Mouse (Mus musculus) hindbrain, embryonic 11.5 days (tissue): ENCODE measurements around the gene Ercc6. TPM values are rescaled to one million over a fixed set of nuclear protein-coding genes. Genes with fewer than 3 reads are reported as not detected.

Experiments
- ATAC-seq: fragments of 200-750 bp; cut with Nextera tagmentation; 2 replicates; pipeline ENCODE4 v1.8.0; 2017; ENCODE audit warnings: mild to moderate bottlenecking, moderate TSS enrichment, moderate library complexity; ENCODE audit not compliant: low FRiP score
- DNase-seq: peaks from one replicate; pipeline ENCODE4 v3.0.0-alpha.2; 2015; ENCODE audit warnings: low spot score
- H3K27ac ChIP-seq: fragments of 300-500 bp; sonication (generic); 2 replicates; pipeline ENCODE4 v1.5.1; 2014; ENCODE audit warnings: mild to moderate bottlenecking, low read depth, low read length
- H3K27me3 ChIP-seq: fragments of 300-500 bp; sonication (generic); 2 replicates; pipeline ENCODE4 v1.6.1; 2014; ENCODE audit warnings: mild to moderate bottlenecking, low read length, moderate library complexity, mixed read lengths; ENCODE audit not compliant: control insufficient read depth, insufficient read depth
- H3K36me3 ChIP-seq: fragments of 300-500 bp; sonication (generic); 2 replicates; pipeline ENCODE4 v1.6.1; 2014; ENCODE audit warnings: mild to moderate bottlenecking, low read length, moderate library complexity, mixed read lengths; ENCODE audit not compliant: control insufficient read depth, insufficient read depth
- H3K4me1 ChIP-seq: fragments of 300-500 bp; sonication (generic); replicated peaks from 2 replicates; pipeline ENCODE4 v1.6.1; 2014; ENCODE audit warnings: low read length, mixed read lengths; ENCODE audit not compliant: control insufficient read depth, insufficient read depth
- H3K4me2 ChIP-seq: fragments of 300-500 bp; sonication (generic); replicated peaks from 2 replicates; pipeline ENCODE4 v1.6.1; 2014; ENCODE audit warnings: mild to moderate bottlenecking, low read depth, low read length
- H3K4me3 ChIP-seq: fragments of 300-500 bp; sonication (generic); 2 replicates; pipeline ENCODE4 v1.5.1; 2014; ENCODE audit warnings: low read depth, low read length
- H3K9ac ChIP-seq: fragments of 300-500 bp; sonication (generic); 2 replicates; pipeline ENCODE4 v1.6.1; 2014; ENCODE audit warnings: low read depth, low read length
- H3K9me3 ChIP-seq: fragments of 300-500 bp; sonication (generic); 2 replicates; pipeline ENCODE4 v1.6.1; 2016; ENCODE audit warnings: low read length; ENCODE audit not compliant: control insufficient read depth
- WGBS: fragments of 180-500 bp; shearing (Covaris S2); extraction: QIAGEN DNeasy Blood & Tissue Kit; methylation state at CpG from one replicate; pipeline ENCODE4 v1.1.7; 2014; 5-methylcytosine and 5-hydroxymethylcytosine counted together
- polyA plus RNA-seq: library from polyadenylated mRNA; unstranded; fragments of >200 nt; fragmentation: Nextera tagmentation; extraction: Ambion mirVana; gene quantifications from 2 replicates; pipeline ENCODE4 v1.2.1, GENCODE M21; 2014

Ercc6 gene
- polyA plus RNA-seq, result 24.4 and 32.4 TPM in 2 replicates

DNA sequence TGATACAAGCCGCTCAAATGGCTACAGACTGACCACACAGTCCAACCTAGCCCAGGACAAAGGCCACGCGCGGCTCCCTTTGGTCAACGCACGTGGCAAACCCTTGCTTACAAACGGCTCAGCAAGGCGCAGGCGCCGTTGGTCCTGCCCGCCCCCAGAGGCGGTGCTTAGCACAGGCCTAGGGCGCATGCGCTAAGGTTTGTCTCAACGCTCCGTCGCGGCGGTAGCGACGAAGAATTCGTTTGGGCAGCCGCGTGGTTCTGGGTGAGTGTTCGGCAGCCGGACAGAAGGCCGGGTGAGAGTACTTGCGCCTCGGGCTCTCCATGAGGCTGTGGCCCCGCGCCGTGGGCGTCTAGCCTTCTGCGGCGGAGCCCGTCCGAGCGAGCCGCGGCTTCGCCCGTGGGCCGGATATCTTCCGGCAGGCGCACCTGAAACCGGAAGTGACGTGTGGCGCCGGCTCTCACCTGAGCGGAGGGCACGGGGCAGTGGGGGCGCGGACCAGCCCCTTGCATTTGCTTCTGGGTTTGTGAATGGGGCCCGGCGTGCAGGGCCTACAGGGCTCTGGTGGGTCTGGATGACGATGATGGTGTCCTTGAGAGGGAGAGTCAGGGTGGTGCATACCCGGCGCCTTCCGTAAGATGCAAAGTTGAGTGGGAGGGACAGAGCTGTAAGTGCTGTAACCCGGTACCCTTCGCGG lies at the start of gene Ercc6:
Gene Ercc6, plus strand, starts transcription at position 186 of the 697 bp plus-strand sequence.
- under 1% methylated on average over 62 of the region's 62 CpGs for WGBS
- peak; percentile 97 for ATAC-seq
- H3K27ac ChIP-seq, result peak within 1 kb of the TSS; percentile 31; the same call in 1 of the 2 replicates

DNA sequence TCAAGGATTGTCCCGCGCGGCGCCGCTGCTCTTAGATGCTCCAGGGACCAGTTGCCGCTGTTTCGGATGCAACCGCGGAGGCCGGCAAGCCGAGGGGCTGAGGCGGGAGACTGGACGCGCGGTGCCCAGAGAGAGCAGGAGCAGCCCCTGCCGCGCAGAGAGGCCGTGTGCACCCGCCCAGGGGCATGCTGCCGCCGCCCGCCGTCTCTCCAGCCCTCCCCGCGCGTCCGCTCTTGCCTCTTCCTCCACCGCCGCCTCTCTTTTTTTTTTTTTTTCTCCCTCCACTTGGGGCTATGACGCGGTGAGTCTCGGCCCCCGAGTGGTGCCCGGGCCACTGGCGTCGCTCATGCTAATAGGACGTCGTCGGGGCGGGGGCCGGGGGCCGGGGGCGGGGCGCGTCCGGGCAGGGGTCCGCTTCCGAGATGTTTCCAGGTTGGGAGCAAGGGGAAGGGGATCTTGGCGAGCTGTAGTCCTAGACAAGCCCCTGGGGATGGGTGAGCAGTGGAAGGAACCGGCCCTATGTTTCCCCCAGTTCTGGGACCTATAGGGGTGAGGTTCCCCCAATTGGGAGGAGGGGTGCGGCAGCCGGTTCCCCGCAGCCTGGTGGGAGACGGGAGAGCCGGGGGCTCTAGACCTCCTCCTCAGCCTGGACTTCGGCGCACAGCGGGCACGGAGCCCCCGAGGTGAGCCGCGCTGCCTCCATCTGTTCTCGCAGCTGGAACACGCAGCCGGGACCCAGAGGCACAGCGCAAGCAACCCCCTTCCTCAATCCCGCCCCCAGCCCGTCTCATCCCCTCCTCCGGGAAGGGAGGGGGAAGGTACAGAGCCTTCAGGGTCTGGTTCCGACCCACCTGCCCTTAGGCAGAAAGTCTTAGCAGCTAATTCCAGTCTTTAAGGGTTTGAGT lies 48.5 kb upstream of the Ercc6 start, which contains the start of gene Slc18a3:
Gene Slc18a3, minus strand, starts transcription at position 250 of the 905 bp plus-strand sequence.
- WGBS, result under 1% methylated on average over 49 of the region's 70 CpGs
- Histone ChIP-seq H3K27me3 (peaks cover 70% of the 10 kb centered on the region), H3K4me2 (peak within 1 kb of the TSS; percentile 66), H3K27ac (0 out of 2 replicates have a peak within 1 kb of the TSS, but pooled peaks have one; percentile 24), H3K9ac (peak within 1 kb of the TSS; percentile 19; the same call in 1 of the 2 replicates), H3K36me3 (no peaks in the 10 kb centered on the region), H3K4me3 (peak within 1 kb of the TSS; percentile 36), H3K9me3 (no peaks in the 10 kb centered on the region), H3K4me1 (0 out of 2 replicates have a peak, but pooled peaks cover 6% of the 10 kb centered on the region)
- 0 out of 2 replicates have a peak, but pooled peaks have one; percentile 31 for ATAC-seq
- DNase-seq, result peak; percentile 39

More for the DNA sequence above, at the start of gene Ercc6:
- Histone ChIP-seq H3K36me3 (peaks cover 3% of the 10 kb centered on the region; the same call in 1 of the 2 replicates), H3K27me3 (no peaks in the 10 kb centered on the region), H3K9me3 (no peaks in the 10 kb centered on the region), H3K4me1 (no peaks in the 10 kb centered on the region; the same call in 1 of the 2 replicates), H3K4me2 (peak within 1 kb of the TSS; percentile 82), H3K9ac (peak within 1 kb of the TSS; percentile 51), H3K4me3 (peak within 1 kb of the TSS; percentile 69)
- DNase-seq, result peak; percentile 98

DNA sequence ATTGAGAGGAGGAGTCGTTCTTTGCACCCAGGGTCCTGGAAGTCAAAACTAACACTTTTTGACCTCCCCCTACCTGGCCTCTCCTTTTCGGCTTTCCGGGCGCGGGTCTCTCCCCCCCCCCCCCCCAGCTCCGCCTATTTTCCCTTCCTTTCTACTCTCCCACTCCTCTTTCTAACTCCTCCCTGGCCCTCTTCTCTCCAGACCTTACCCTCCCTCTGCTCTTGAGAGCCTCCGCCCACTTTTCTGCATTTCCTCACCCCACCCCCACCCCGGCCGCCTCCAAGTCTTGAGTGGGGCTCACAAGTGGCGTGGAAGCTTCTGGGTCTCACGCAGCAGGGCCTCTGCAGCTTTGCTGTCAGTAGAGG lies 47.8 kb upstream of the Ercc6 start:
- Histone ChIP-seq H3K27me3 (peaks cover 64% of the 10 kb centered on the region), H3K36me3 (no peaks in the 10 kb centered on the region), H3K4me1 (0 out of 2 replicates have a peak, but pooled peaks cover 6% of the 10 kb centered on the region), H3K4me2 (peak overlapping the region; percentile 66), H3K27ac (0 out of 2 replicates have a peak overlapping the region, but pooled peaks have one; percentile 24), H3K9ac (no peak overlapping the region), H3K4me3 (peak overlapping the region; percentile 36), H3K9me3 (no peaks in the 10 kb centered on the region)
- DNase-seq (no peak), ATAC-seq (no peak)
- WGBS, result 2% methylated on average over 8 of the region's 11 CpGs

DNA sequence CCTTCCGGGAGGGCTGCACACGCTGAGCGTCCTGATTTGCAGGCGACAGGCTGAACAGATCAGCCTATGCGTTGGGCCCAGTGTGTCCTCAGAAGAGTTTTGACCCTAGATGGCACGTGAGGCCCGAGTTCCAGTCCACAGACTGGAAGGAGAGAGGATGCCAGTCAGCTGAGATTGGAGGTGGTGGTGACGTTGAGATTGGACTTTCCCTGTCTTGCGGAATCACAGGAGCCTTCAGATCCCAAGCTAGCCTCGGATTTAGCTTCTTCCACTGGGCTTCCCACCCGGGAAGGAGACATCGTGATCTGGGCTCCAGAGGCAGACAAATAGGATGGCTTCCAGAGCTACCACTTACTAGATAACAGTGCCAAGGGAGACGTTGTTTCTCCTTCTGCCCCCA lies 47.4 kb upstream of the Ercc6 start, which contains the start of gene Chat:
Gene Chat, minus strand, starts transcription at position 101 of the 400 bp plus-strand sequence.
- peak within 1 kb of the TSS; percentile 66 for H3K4me2 ChIP-seq
- H3K9ac ChIP-seq, result peak within 1 kb of the TSS; percentile 19; the same call in 1 of the 2 replicates
- H3K27ac ChIP-seq, result 0 out of 2 replicates have a peak within 1 kb of the TSS, but pooled peaks have one; percentile 24
- H3K4me3 ChIP-seq, result peak within 1 kb of the TSS; percentile 36
- peak; percentile 17 for DNase-seq
- ATAC-seq, result no peak
- 13% methylated on average over 13 of the region's 13 CpGs for WGBS
- H3K4me1 ChIP-seq, result 0 out of 2 replicates have a peak, but pooled peaks cover 6% of the 10 kb centered on the region
- H3K27me3 ChIP-seq, result peaks cover 60% of the 10 kb centered on the region
- no peaks in the 10 kb centered on the region for H3K9me3 ChIP-seq
- H3K36me3 ChIP-seq, result no peaks in the 10 kb centered on the region

DNA sequence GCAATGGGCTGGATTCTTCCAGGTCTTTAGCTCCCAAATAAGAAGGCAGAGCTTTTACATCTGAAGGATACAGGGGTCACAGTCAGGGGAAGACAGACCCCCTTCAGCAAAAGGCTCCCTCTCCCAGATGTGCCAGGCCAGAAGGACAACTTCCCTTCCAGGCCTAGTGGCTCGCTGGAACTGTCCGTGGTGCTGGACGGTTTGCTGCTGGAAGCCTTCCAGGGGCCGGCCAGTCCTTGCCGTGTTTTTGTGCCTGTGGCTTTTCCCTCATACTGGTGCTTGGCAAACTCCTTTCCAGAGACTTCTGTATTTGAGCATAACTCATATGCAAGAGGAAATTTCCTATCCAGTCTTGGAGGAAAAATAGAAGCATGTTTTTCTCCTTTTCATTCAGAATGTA lies 45.7 kb upstream of the Ercc6 start:
- 9% methylated on average over 5 of the region's 5 CpGs for WGBS

DNA sequence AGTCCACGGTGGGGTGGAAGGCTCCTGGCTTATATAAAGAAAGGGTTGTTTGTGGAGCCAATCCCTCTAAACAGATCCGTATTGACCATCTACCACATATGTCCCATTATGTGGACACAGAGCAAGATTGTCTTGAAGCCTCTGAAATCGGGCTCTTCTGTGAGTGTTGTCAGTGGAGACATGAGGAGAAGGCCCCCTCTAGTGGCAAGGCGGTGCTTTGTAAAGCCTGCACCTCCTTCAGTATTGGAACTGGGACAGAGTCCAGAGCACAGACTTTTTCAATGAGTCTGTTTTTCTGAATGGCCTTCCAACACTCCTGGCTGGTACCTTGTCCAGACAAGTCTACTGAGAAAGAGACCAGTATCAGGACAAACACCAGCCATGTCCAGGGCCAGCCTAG lies 40.3 kb upstream of the Ercc6 start:
- Histone ChIP-seq H3K4me2 (no peak overlapping the region), H3K9ac (no peak overlapping the region), H3K4me1 (no peaks in the 10 kb centered on the region), H3K4me3 (no peak overlapping the region), H3K9me3 (no peaks in the 10 kb centered on the region), H3K36me3 (no peaks in the 10 kb centered on the region), H3K27me3 (no peaks in the 10 kb centered on the region), H3K27ac (no peak overlapping the region)
- peak; percentile 76 for DNase-seq
- no peak for ATAC-seq
- 15% methylated on average over 4 of the region's 4 CpGs for WGBS

More for the DNA sequence above, 45.7 kb upstream of the Ercc6 start:
- DNase-seq (peak; percentile 74), ATAC-seq (no peak)
- Histone ChIP-seq H3K4me3 (no peak overlapping the region), H3K27ac (no peak overlapping the region), H3K36me3 (no peaks in the 10 kb centered on the region), H3K27me3 (peaks cover 43% of the 10 kb centered on the region), H3K9me3 (no peaks in the 10 kb centered on the region), H3K4me2 (no peak overlapping the region), H3K9ac (no peak overlapping the region), H3K4me1 (0 out of 2 replicates have a peak, but pooled peaks cover 6% of the 10 kb centered on the region)

DNA sequence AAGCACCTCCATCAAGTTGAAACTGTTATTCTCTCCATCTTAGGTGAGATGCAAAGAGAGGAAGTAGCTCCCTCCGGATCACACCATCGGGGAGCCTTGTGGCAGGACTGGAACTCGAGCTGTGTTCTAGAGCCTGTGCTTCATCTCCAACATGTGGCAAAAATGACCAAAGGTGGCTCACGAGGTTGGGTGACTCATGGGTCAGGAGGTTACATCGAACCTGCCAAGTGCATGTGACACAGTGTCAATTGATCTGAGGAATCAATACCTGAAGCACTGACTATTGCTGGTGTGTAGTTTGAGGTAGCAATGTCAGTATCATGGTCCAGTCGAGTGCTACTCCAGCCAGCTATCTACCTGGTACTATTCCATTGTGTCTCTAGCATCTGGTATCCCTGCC lies 36.8 kb upstream of the Ercc6 start:
- Histone ChIP-seq H3K9ac (no peak overlapping the region), H3K27ac (no peak overlapping the region), H3K9me3 (no peaks in the 10 kb centered on the region), H3K27me3 (no peaks in the 10 kb centered on the region), H3K4me3 (no peak overlapping the region), H3K4me2 (no peak overlapping the region), H3K4me1 (no peaks in the 10 kb centered on the region), H3K36me3 (no peaks in the 10 kb centered on the region)
- 83% methylated on average over 6 of the region's 6 CpGs for WGBS
- ATAC-seq, result no peak
- no peak for DNase-seq

DNA sequence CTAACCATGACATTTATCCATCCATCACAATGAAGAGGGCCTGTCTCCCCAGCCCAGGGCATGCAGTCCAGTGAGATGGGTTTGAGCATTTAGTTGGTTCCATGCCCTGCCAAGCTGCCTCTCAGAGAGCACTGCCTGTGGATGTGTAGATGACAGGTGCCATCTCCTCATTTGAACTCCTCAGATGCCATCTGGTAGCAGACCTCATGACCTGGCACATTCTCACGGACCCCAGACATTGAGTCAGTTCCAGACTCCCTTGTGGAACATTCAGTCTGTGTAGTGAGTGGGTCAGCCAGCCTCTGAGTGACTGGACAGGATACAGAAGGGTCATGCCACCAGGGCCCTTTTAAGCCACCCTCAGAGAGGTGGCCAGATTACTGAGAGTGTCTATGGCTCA lies 35.7 kb upstream of the Ercc6 start:
- no peaks in the 10 kb centered on the region for H3K27me3 ChIP-seq
- WGBS, result 76% methylated on average over 1 of the region's 1 CpGs
- DNase-seq (no peak), ATAC-seq (no peak)
- no peaks in the 10 kb centered on the region for H3K4me1 ChIP-seq
- H3K4me3 ChIP-seq, result no peak overlapping the region
- H3K36me3 ChIP-seq, result no peaks in the 10 kb centered on the region
- H3K4me2 ChIP-seq, result no peak overlapping the region
- H3K9ac ChIP-seq, result no peak overlapping the region
- no peaks in the 10 kb centered on the region for H3K9me3 ChIP-seq
- H3K27ac ChIP-seq, result no peak overlapping the region
